Mouse (Mus musculus) embryonic facial prominence, embryonic 12.5 days (tissue): Measurements from ENCODE around the gene Hnrnph1. TPM values are rescaled to one million over a fixed set of nuclear protein-coding genes. Genes with fewer than 3 reads are reported as not detected.

Experiments
- ATAC-seq: fragments of 200-750 bp; cut with Nextera tagmentation; 2 replicates; pipeline ENCODE4 v1.8.0; 2017; ENCODE audit not compliant: insufficient number of reproducible peaks, insufficient read depth, low FRiP score, low TSS enrichment
- H3K27ac ChIP-seq: fragments of 300-500 bp; sonication (generic); 2 replicates; pipeline ENCODE4 v1.5.1; 2016; ENCODE audit warnings: mild to moderate bottlenecking
- H3K27me3 ChIP-seq: fragments of 300-500 bp; sonication (generic); 2 replicates; pipeline ENCODE4 v1.6.1; 2016; ENCODE audit warnings: mild to moderate bottlenecking, moderate library complexity
- H3K36me3 ChIP-seq: fragments of 300-500 bp; sonication (generic); 2 replicates; pipeline ENCODE4 v1.6.1; 2016; ENCODE audit warnings: mild to moderate bottlenecking
- H3K4me1 ChIP-seq: fragments of 300-500 bp; sonication (generic); 2 replicates; pipeline ENCODE4 v1.6.1; 2016
- H3K4me2 ChIP-seq: fragments of 300-500 bp; sonication (generic); replicated peaks from 2 replicates; pipeline ENCODE4 v1.6.1; 2016; ENCODE audit warnings: mild to moderate bottlenecking, moderate library complexity
- H3K4me3 ChIP-seq: fragments of 300-500 bp; sonication (generic); 2 replicates; pipeline ENCODE4 v1.5.1; 2016; ENCODE audit warnings: mild to moderate bottlenecking
- H3K9ac ChIP-seq: fragments of 300-500 bp; sonication (generic); 2 replicates; pipeline ENCODE4 v1.6.1; 2016; ENCODE audit warnings: mild to moderate bottlenecking, moderate library complexity
- H3K9me3 ChIP-seq: fragments of 300-500 bp; sonication (generic); 2 replicates; pipeline ENCODE4 v1.6.1; 2016; ENCODE audit warnings: mild to moderate bottlenecking, moderate library complexity
- WGBS: fragments of 180-500 bp; shearing (Covaris S2); methylation state at CpG from one replicate; pipeline ENCODE4 v1.1.7; 2016; 5-methylcytosine and 5-hydroxymethylcytosine counted together
- polyA plus RNA-seq: library from polyadenylated mRNA; unstranded; fragments of >200 nt; fragmentation: Nextera tagmentation; extraction: Ambion mirVana; gene quantifications from 2 replicates; pipeline ENCODE4 v1.2.1, GENCODE M21; 2016

Gene Hnrnph1
- polyA plus RNA-seq, 1 experiment from 2014 or later = 605 TPM

- no peaks in the 10 kb centered on the region for H3K9me3 ChIP-seq
- 86% methylated on average over 13 of the region's 13 CpGs for WGBS
- H3K27me3 ChIP-seq = no peaks in the 10 kb centered on the region
- H3K4me2 ChIP-seq = no peak overlapping the region
- peaks cover 4% of the 10 kb centered on the region; the same call in 1 of the 2 replicates for H3K36me3 ChIP-seq
- H3K9ac ChIP-seq = no peak overlapping the region
- no peak overlapping the region for H3K4me3 ChIP-seq
- no peak for ATAC-seq
- H3K4me1 ChIP-seq = peaks cover 10% of the 10 kb centered on the region
- H3K27ac ChIP-seq = no peak overlapping the region
Measured at GRCm38 (mm10) chr11:50374286-50375015, 2.3 kb upstream of the Hnrnph1 start.

GRCm38 (mm10) chr11:50375421-50375820 is 1.4 kb upstream of the Hnrnph1 start:
- Histone ChIP-seq H3K4me3 (no peak overlapping the region), H3K27ac (no peak overlapping the region), H3K9ac (no peak overlapping the region), H3K27me3 (no peaks in the 10 kb centered on the region), H3K36me3 (peaks cover 11% of the 10 kb centered on the region), H3K4me2 (no peak overlapping the region), H3K9me3 (no peaks in the 10 kb centered on the region), H3K4me1 (peaks cover 16% of the 10 kb centered on the region)
- WGBS = 84% methylated on average over 5 of the region's 5 CpGs
- ATAC-seq = no peak

DNA sequence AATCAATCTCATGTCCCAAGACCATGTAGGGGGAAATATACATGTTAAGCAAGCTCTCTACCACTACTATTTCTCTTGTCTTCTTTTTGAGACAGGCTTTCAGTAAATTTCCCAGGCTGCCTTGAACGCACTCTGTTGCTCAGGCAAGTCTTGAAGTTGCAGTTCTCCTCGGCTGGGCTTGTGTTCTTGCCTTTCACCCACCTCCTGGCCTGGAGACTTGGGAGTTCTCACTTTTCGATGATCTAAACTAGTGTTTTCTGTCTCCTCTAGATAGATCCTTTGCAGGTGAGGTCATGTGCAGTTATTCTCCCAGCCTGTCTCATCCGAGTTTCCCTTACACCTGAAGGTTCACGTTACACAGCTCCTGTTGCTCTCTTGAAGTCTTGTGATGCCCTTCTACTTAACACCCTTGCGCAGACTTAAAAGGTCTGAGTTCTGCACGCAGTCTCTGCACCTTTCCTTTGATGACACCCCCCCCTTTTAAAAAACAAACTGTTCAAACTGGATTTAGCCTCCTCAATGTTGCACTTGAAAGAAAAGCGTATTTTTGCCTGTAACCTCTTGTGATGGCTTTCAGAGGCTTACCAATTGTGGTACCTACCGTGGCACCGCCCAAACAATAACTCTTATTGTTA is 517 bp upstream of the Hnrnph1 start:
- Histone ChIP-seq H3K4me2 (peak overlapping the region; percentile 76), H3K4me1 (peaks cover 17% of the 10 kb centered on the region), H3K27me3 (no peaks in the 10 kb centered on the region), H3K4me3 (peak overlapping the region; percentile 96), H3K36me3 (peaks cover 13% of the 10 kb centered on the region), H3K9me3 (no peaks in the 10 kb centered on the region), H3K9ac (peak overlapping the region; percentile 77), H3K27ac (peak overlapping the region; percentile 97)
- no peak for ATAC-seq
- 23% methylated on average over 10 of the region's 10 CpGs for WGBS

DNA sequence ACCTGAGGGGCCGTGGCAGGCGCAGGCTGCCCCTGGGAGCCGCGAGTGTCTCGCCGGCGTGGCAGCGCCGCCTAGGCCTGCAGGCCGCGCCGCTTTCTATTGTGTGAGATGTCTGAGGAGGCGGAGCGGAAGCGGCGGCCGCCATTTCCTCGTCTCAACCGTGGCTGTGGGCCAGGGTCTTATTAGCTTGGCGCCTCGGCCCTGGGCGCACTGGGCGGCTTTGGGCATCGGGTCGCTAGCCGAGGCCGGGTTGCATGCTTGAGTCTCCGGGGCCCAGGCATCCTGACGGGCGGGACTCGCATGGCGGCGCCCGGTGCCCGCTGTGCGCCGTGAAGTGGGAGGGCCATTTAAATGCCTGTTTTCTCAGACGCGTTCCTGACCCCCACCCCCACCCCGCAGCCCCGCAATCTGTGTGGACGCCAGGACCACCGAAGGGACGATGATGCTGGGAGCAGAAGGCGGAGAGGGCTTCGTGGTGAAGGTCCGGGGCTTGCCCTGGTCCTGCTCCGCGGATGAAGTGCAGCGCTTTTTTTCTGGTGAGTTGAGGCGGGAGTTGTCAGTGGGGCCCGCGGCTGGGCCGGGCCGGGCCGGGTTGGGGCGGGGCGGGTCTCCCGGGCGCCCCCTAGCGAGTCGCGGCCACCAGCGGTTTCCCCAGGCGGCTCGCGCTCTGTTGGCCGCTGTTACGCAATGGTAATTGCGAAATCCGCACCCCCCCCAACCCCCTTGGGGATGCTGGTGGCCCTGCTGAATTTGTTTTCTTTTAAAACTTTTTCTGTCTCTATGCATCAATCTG is 1.3 kb downstream of the Hnrnph1 start:
- Histone ChIP-seq H3K9me3 (no peaks in the 10 kb centered on the region), H3K4me1 (peaks cover 19% of the 10 kb centered on the region), H3K36me3 (peaks cover 26% of the 10 kb centered on the region), H3K27me3 (no peaks in the 10 kb centered on the region), H3K4me3 (peak overlapping the region; percentile 96), H3K27ac (peak overlapping the region; percentile 99), H3K4me2 (peak overlapping the region; percentile 80), H3K9ac (peak overlapping the region; percentile 99)
- WGBS = under 1% methylated on average over 71 of the region's 71 CpGs
- peak; percentile 67 for ATAC-seq

- 65% methylated on average over 12 of the region's 12 CpGs for WGBS
- Histone ChIP-seq H3K4me1 (peaks cover 19% of the 10 kb centered on the region), H3K9ac (peak overlapping the region; percentile 99), H3K27me3 (no peaks in the 10 kb centered on the region), H3K36me3 (peaks cover 31% of the 10 kb centered on the region), H3K9me3 (no peaks in the 10 kb centered on the region), H3K4me2 (peak overlapping the region; percentile 80), H3K27ac (no peak overlapping the region), H3K4me3 (peak overlapping the region; percentile 96)
- ATAC-seq = no peak
Measured at GRCm38 (mm10) chr11:50379023-50379752, 2.4 kb downstream of the Hnrnph1 start.

GRCm38 (mm10) chr11:50381311-50381710 is 4.5 kb downstream of the Hnrnph1 start:
- 45% methylated on average over 4 of the region's 4 CpGs for WGBS
- Histone ChIP-seq H3K27me3 (no peaks in the 10 kb centered on the region), H3K4me3 (0 out of 2 replicates have a peak overlapping the region, but pooled peaks have one; percentile 15), H3K27ac (no peak overlapping the region), H3K4me2 (peak overlapping the region; percentile 50), H3K36me3 (peaks cover 35% of the 10 kb centered on the region), H3K4me1 (peaks cover 13% of the 10 kb centered on the region), H3K9me3 (no peaks in the 10 kb centered on the region), H3K9ac (no peak overlapping the region; the same call in 1 of the 2 replicates)
- ATAC-seq = no peak

- no peak overlapping the region for H3K4me2 ChIP-seq
- H3K4me3 ChIP-seq = no peak overlapping the region
- peaks cover 61% of the 10 kb centered on the region for H3K36me3 ChIP-seq
- no peaks in the 10 kb centered on the region for H3K4me1 ChIP-seq
- H3K27me3 ChIP-seq = no peaks in the 10 kb centered on the region
- H3K9me3 ChIP-seq = no peaks in the 10 kb centered on the region
- ATAC-seq = no peak
- peak overlapping the region; percentile 1; the same call in 1 of the 2 replicates for H3K27ac ChIP-seq
- 76% methylated on average over 3 of the region's 3 CpGs for WGBS
- H3K9ac ChIP-seq = no peak overlapping the region
Measured at GRCm38 (mm10) chr11:50387167-50387679, 10.4 kb downstream of the Hnrnph1 start.

GRCm38 (mm10) chr11:50387697-50388096 is 10.9 kb downstream of the Hnrnph1 start:
- no peaks in the 10 kb centered on the region for H3K4me1 ChIP-seq
- peaks cover 57% of the 10 kb centered on the region for H3K36me3 ChIP-seq
- no peak for ATAC-seq
- no peak overlapping the region for H3K9ac ChIP-seq
- peak overlapping the region; percentile 1; the same call in 1 of the 2 replicates for H3K27ac ChIP-seq
- no peaks in the 10 kb centered on the region for H3K27me3 ChIP-seq
- 91% methylated on average over 4 of the region's 4 CpGs for WGBS
- H3K9me3 ChIP-seq = no peaks in the 10 kb centered on the region
- H3K4me2 ChIP-seq = no peak overlapping the region
- no peak overlapping the region for H3K4me3 ChIP-seq

- H3K36me3 ChIP-seq = peaks cover 57% of the 10 kb centered on the region
Measured at GRCm38 (mm10) chr11:50388217-50388929, 11.6 kb downstream of the Hnrnph1 start.

DNA sequence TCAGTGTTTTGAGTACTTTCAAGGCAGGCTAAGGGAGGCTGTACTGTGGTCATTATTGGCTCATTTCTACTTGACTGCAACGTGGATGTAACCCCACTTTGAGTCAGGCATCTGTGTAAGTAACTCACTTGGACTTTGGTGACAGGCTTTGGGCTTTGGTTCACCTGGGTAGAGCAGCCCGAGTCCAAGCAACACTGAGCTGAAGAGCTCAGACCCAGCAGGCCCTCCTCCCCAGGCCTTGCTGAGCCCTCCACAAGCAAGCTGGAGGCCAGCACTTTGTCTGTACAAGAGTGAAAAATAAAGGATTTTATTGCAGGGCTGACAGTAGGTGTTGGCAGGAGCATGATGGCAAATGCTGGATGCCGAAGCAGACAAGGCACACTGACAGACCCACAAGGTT is 12.2 kb downstream of the Hnrnph1 start:
- no peak overlapping the region for H3K4me3 ChIP-seq
- WGBS = 80% methylated on average over 3 of the region's 3 CpGs
- no peaks in the 10 kb centered on the region for H3K4me1 ChIP-seq

More at GRCm38 (mm10) chr11:50388217-50388929, 11.6 kb downstream of the Hnrnph1 start:
- no peaks in the 10 kb centered on the region for H3K27me3 ChIP-seq
- no peaks in the 10 kb centered on the region for H3K9me3 ChIP-seq
- no peaks in the 10 kb centered on the region for H3K4me1 ChIP-seq
- H3K4me2 ChIP-seq = no peak overlapping the region
- no peak overlapping the region for H3K9ac ChIP-seq
- WGBS = 93% methylated on average over 3 of the region's 3 CpGs
- no peak overlapping the region for H3K27ac ChIP-seq
- no peak for ATAC-seq
- no peak overlapping the region for H3K4me3 ChIP-seq

More for the DNA sequence above, 12.2 kb downstream of the Hnrnph1 start:
- no peak for ATAC-seq
- no peak overlapping the region for H3K9ac ChIP-seq
- H3K36me3 ChIP-seq = peaks cover 61% of the 10 kb centered on the region
- no peaks in the 10 kb centered on the region for H3K27me3 ChIP-seq
- H3K27ac ChIP-seq = no peak overlapping the region
- H3K4me2 ChIP-seq = no peak overlapping the region
- no peaks in the 10 kb centered on the region for H3K9me3 ChIP-seq
